Mouse (Mus musculus): ENCODE data around the gene Lmf1.

- TF ChIP-seq CTCF (IDR thresholded peaks at IDR 0.05; ENCODE audit: insufficient read depth, low read length) (no peak), POLR2A (IDR thresholded peaks at IDR 0.05; ENCODE audit: borderline replicate concordance, extremely low read depth, low read depth, low read length) (no peak)
Observed at GRCm38 (mm10) chr17:25665891-25666290, 87.0 kb downstream of the Lmf1 start.

All from lung, adult 2 months (tissue).